Mouse (Mus musculus) gastrocnemius, postnatal 14 days (tissue): ENCODE measurements around the gene Gm20820. TPM values are rescaled to one million over a fixed set of nuclear protein-coding genes. Genes with fewer than 3 reads are reported as not detected.
"Not testable (repeated sequence)": the region's sequence is repeated elsewhere in the genome, so short reads cannot be mapped to it uniquely, and the experiment has no call there.

Experiments used
- DNase-seq: peaks from one replicate; pipeline ENCODE4 v3.0.0; 2021; ENCODE audit warnings: mixed read lengths
- intact Hi-C: fragments of 180-260 bp; cut with DNase I; formaldehyde crosslinking; loops from one replicate; pipeline ENCODE4 v1.15.1; 2025; ENCODE audit warnings: low total_unique reads
- long read RNA-seq, 2 experiments: library from polyadenylated mRNA; stranded (forward); transcript quantifications; one replicate each; pipeline ENCODE4 v2.0.0; 2021
- total RNA-seq, 2 experiments: library from RNA; stranded (reverse); gene quantifications; 2 replicates each; pipeline ENCODE4 v1.2.3; 2021

The Gm20820 gene
- not detected for total RNA-seq
- long read RNA-seq, experiment 1 = 0 reads
- long read RNA-seq, experiment 2 = 0 reads

- DNase-seq = not testable (repeated sequence)
These were observed at the start of gene Gm20820 for GRCm38 (mm10) chrY:86061472-86061871. Gm20820 (plus strand) TSS chrY:86061772.

More at GRCm38 (mm10) chrY:86061472-86061871, at the start of gene Gm20820:
- intact Hi-C loops = not testable (repeated sequence)
